Mouse (Mus musculus) embryonic fibroblast, embryonic 13.5 days (primary cell): ENCODE data around the gene Itgb5.

Source experiments
- CTCF ChIP-seq: IDR thresholded peaks from 2 replicates; pipeline ENCODE4 v1.5.1; 2011; ENCODE audit warnings: mild to moderate bottlenecking, control low read depth, low read length, moderate library complexity, borderline replicate concordance; ENCODE audit not compliant: insufficient read depth
- POLR2A ChIP-seq: IDR thresholded peaks from 2 replicates; pipeline ENCODE4 v1.6.1; 2011; ENCODE audit warnings: low read depth, mild to moderate bottlenecking, control low read depth, low read length, moderate library complexity

GRCm38 (mm10) chr16:33883046-33883975 is 53.8 kb downstream of the Itgb5 start:
- TF ChIP-seq POLR2A (no peak), CTCF (no peak)
